Mouse (Mus musculus): ENCODE measurements around the gene Dchs2.

DNA sequence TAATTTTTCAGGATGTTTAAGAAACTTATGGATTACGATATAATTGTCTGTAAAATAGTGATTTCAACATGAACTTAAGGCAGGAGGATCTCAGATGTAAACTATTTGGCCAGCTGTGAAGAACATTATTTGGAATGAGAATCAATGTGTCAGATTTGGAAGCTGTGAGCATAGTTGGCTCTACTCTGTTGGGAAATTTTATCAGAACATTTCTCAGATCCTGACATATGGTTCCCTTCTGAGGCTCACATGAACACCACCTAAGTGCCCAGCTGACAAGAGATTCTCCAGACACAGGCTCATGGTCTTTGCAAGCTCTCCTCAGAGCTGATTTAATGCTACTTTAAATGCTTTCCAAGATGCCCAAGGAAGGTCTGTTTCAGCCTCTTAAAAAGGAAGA, 156.1 kb downstream of the Dchs2 start:
- TF ChIP-seq POLR2A (IDR thresholded peaks at IDR 0.05; ENCODE audit: low read depth, low read length), result no peak
- no peak for TF ChIP-seq CTCF (IDR thresholded peaks at IDR 0.05; ENCODE audit: extremely low read depth, insufficient read depth, insufficient read length, insufficient replicate concordance)

Measured in spleen, adult 2 months (tissue).